Mouse (Mus musculus): ENCODE data around the gene Amh. TPM values are rescaled to one million over a fixed set of nuclear protein-coding genes. Genes with fewer than 3 reads are reported as not detected.

Amh gene
- total RNA-seq (2023), result under 1 TPM; 0.37 to 0.76 TPM

GRCm38 (mm10) chr10:80804916-80805315 lies at the start of gene Amh:
Gene Amh (plus strand): TSS chr10:80805243.

GRCm38 (mm10) chr10:80798150-80799006 lies 6.7 kb upstream of the Amh start, which contains the start of the genes Sf3a2 and Plekhj1:
Gene Sf3a2 (plus strand): TSS chr10:80798198.
Gene Plekhj1 (minus strand): TSS chr10:80798626.

GRCm38 (mm10) chr10:80813366-80813765 lies 8.3 kb downstream of the Amh start, which contains the start of gene Jsrp1:
Gene Jsrp1 (minus strand): TSS chr10:80813498.

GRCm38 (mm10) chr10:80826151-80827062 lies 21.4 kb downstream of the Amh start, which contains the start of gene Oaz1:
Gene Oaz1 (plus strand): TSS chr10:80826656.

GRCm38 (mm10) chr10:80843931-80844547 lies 39.0 kb downstream of the Amh start, which contains the start of gene Lingo3:
Gene Lingo3 (minus strand): TSS chr10:80844039.

GRCm38 (mm10) chr10:80854913-80855748 lies 50.1 kb downstream of the Amh start, which contains the start of the genes Lsm7 and Sppl2b:
Gene Lsm7 (minus strand): TSS chr10:80855209.
Gene Sppl2b (plus strand): TSS chr10:80855275.

Other genes with a start within 250 kb of the Amh start
- gene Rexo1, start 243.7 kb upstream of the Amh start, total RNA-seq (2023), result 10 to 100 TPM; 57.9 to 70.1 TPM
- 1 to 10 TPM; 8.1 to 9.0 TPM for gene Klf16, start 227.9 kb upstream of the Amh start, total RNA-seq (2023)
- gene Abhd17a, start 214.9 kb upstream of the Amh start, total RNA-seq (2023), result 10 to 100 TPM; 49.2 to 49.7 TPM
- gene Scamp4, start 202.4 kb upstream of the Amh start, total RNA-seq (2023), result 10 to 100 TPM; 10.7 to 11.9 TPM
- gene Adat3, start 202.4 kb upstream of the Amh start, total RNA-seq (2023), result 1 to 10 TPM; 1.4 to 3.0 TPM
- gene Gm49322, start 199.2 kb upstream of the Amh start, total RNA-seq (2023), result 1 to 10 TPM in 1 of 2 experiments, under 1 TPM in 1; 0.69 to 1.1 TPM
- gene Csnk1g2, start 182.4 kb upstream of the Amh start, total RNA-seq (2023), result 100 to 1,000 TPM; 131 TPM
- 10 to 100 TPM; 14.8 to 25.5 TPM for gene Btbd2, start 148.2 kb upstream of the Amh start, total RNA-seq (2023)
- gene Mknk2, start 127.1 kb upstream of the Amh start, total RNA-seq (2023), result 100 to 1,000 TPM; 173 to 188 TPM
- gene Mob3a, start 103.3 kb upstream of the Amh start, total RNA-seq (2023), result 100 to 1,000 TPM; 137 to 153 TPM
- gene Izumo4, start 103.1 kb upstream of the Amh start, total RNA-seq (2023), result 10 to 100 TPM; 15.2 to 15.8 TPM
- 100 to 1,000 TPM in 1 of 2 experiments, 10 to 100 TPM in 1; 82.9 to 110 TPM for gene Ap3d1, start 63.0 kb upstream of the Amh start, total RNA-seq (2023)
- gene Dot1l, start 50.0 kb upstream of the Amh start, total RNA-seq (2023), result 10 to 100 TPM; 25.7 to 29.4 TPM
- gene Sf3a2, start 7.0 kb upstream of the Amh start, total RNA-seq (2023), result 10 to 100 TPM; 46.8 to 52.8 TPM
- 10 to 100 TPM; 71.4 to 87.6 TPM for gene Plekhj1, start 6.6 kb upstream of the Amh start, total RNA-seq (2023)
- gene Jsrp1, start 8.3 kb downstream of the Amh start, total RNA-seq (2023), result not detected
- gene Oaz1, start 21.4 kb downstream of the Amh start, total RNA-seq (2023), result 100 to 1,000 TPM; 575 to 577 TPM
- gene Lingo3, start 38.8 kb downstream of the Amh start, total RNA-seq (2023), result not detected
- 10 to 100 TPM; 16.3 to 17.5 TPM for gene Lsm7, start 50.0 kb downstream of the Amh start, total RNA-seq (2023)
- 10 to 100 TPM; 23.0 to 25.9 TPM for gene Sppl2b, start 50.0 kb downstream of the Amh start, total RNA-seq (2023)
- not detected for gene Tmprss9, start 66.6 kb downstream of the Amh start, total RNA-seq (2023)
- 10 to 100 TPM; 43.0 to 50.4 TPM for gene Timm13, start 95.7 kb downstream of the Amh start, total RNA-seq (2023)
- gene Lmnb2, start 113.0 kb downstream of the Amh start, total RNA-seq (2023), result 10 to 100 TPM; 20.5 to 24.4 TPM
- gene Gadd45b, start 124.8 kb downstream of the Amh start, total RNA-seq (2023), result 10 to 100 TPM; 24.5 to 33.7 TPM
- gene Gng7, start 209.7 kb downstream of the Amh start, total RNA-seq (2023), result 1 to 10 TPM in 1 of 2 experiments, under 1 TPM in 1; 0.58 to 1.3 TPM
- not detected for gene Diras1, start 220.4 kb downstream of the Amh start, total RNA-seq (2023)
- gene Slc39a3, start 232.2 kb downstream of the Amh start, total RNA-seq (2023), result 10 to 100 TPM; 11.6 to 13.3 TPM

Data from neutrophil, adult 59 days (primary cell).